Mouse (Mus musculus): ENCODE data around the gene Slc10a3. TPM values are rescaled to one million over a fixed set of nuclear protein-coding genes. Genes with fewer than 3 reads are reported as not detected.

The Slc10a3 gene
- 8.8 TPM for polyA plus RNA-seq (2014; fragmentation: Illumina TruSeq; extraction: RNeasy Lipid Tissue Mini Kit (QIAGEN cat#74804); ENCODE audit: insufficient read depth, low read depth, low replicate concordance)

DNA sequence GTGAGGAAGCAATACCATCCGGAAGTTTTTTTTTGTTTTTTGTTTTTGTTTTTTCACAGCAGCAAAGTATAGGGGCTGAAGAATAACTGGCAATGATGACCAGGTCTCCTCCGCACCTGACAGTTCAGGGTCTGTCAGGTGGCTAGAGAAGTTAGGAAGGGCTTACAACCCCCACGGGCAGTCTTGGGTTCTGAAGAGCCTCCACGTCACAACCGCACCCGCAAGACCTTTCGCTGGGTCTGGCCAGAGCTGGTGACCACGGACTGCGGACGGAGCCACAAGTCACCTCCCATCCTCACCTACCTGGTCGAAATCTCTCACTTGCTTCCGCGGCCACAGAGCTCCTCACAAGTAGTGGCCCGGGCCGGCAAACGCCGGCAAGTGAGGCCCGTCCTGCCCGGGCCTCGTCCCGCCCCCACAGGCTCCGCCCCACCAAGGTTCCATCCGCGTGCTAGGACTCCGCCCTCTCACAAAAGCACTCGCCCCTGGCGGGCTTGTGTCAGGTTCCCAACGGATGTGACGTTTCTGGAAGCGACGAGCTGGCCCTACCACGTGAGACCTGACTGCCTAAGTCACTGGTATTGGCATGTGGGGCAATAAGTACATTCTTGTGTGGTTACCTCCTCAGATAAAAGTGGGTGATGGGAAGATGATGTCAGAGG, at the start of gene Slc10a3, which contains the start of gene Ubl4a:
Gene Slc10a3, minus strand, starts transcription at position 462 of the 662 bp plus-strand sequence.
Gene Ubl4a, minus strand, starts transcription at position 331 of the 662 bp plus-strand sequence.

DNA sequence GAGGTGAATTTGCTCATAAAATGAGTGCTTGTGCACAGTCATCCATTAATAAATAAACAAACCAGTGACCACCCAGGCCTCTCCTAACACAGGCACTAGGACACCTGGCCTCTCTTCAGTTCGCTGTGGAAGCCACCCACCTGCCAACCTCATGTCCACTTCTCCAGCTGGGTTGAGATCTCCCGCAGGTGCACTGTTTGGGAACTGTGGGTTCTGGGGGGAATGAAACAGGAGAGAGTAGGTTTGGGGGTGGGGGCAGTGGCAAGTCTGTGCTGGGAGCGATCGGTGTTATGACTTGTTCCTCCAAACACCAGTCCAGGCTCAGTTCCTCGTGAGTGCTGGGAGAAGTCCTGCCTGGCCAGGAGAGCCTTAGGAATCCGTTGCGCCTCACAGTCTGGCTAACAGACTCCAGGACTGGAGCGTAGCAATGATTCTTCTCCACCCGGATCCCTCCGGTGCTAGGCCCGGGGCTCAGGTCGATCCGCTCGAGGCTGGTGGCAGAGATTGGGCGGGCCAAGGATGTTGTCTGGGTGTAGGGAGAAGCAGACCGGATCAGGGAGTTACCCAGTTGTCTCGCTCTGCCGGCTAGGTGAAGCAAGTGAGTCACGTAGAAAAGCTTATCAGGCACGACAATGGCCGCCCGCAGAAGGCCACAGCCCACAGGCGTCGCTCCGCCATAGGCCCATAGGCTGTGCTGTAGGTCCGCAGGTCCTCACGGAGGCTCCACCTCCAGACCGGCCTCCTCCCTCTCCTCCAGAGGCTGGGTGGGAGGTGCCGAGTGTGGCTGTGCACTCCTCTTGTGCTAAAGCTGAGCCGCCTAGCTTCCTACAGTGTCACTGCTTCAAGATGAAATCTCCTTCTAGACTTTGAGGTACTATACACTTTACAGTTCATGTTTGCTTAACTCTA, 19.6 kb upstream of the Slc10a3 start, which contains the start of the genes Fam3a and Ikbkg:
Gene Fam3a, minus strand, starts transcription at position 738 of the 909 bp plus-strand sequence.
Gene Ikbkg, plus strand, starts transcription at position 756 of the 909 bp plus-strand sequence.

DNA sequence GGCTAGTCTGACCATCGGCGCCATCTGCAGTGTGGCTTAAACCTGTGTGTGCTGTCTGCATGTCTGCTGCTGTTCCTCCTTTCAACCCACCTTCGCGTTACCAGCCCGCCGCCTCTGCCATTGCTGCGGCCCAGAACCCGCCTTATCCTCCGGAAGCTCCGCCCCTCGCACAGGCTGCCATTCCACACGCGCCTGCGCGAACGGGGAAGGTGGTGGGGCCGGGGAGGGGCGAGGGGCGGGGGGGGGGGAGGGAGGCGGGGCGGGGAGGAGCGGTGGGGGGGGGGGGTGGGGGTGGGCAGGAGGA, 19.7 kb downstream of the Slc10a3 start, which contains the start of gene Lage3:
Gene Lage3, minus strand, starts transcription at position 152 of the 304 bp plus-strand sequence.

DNA sequence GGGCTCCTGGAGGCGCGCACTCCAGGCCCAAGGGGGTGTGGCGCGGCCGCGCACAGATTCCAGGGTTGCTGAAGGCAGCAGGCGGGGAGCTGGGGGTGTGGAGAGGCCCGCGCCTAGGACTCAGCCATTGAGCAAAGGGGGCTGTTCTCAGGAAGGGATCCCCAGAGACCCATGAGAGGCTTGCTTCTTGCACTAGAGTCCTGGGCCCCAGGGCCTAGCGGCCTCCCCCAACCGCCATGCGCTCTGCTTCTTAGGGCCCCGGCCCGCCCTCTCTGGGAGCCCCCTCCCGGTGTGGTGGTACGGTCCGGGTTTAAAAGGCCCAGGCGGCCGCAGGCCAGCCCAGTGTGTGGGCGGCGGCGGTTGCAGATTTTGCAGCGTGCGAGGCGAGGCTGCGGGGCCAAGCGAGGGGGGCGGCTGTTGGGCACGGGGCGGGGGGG, 44.4 kb downstream of the Slc10a3 start, which contains the start of gene Plxna3:
Gene Plxna3, plus strand, starts transcription at position 342 of the 437 bp plus-strand sequence.

Other genes with a start within 250 kb of the Slc10a3 start
- not detected for gene Opn1mw, start 245.9 kb downstream of the Slc10a3 start, polyA plus RNA-seq (2014; fragmentation: Illumina TruSeq; extraction: RNeasy Lipid Tissue Mini Kit (QIAGEN cat#74804); ENCODE audit: insufficient read depth, low read depth, low replicate concordance)
- 9.3 TPM for gene Mecp2, start 238.0 kb downstream of the Slc10a3 start, polyA plus RNA-seq (2014; fragmentation: Illumina TruSeq; extraction: RNeasy Lipid Tissue Mini Kit (QIAGEN cat#74804); ENCODE audit: insufficient read depth, low read depth, low replicate concordance)
- gene Tex28, start 205.5 kb downstream of the Slc10a3 start, polyA plus RNA-seq (2014; fragmentation: Illumina TruSeq; extraction: RNeasy Lipid Tissue Mini Kit (QIAGEN cat#74804); ENCODE audit: insufficient read depth, low read depth, low replicate concordance), result not detected
- 0.09 TPM for gene Tktl1, start 196.1 kb downstream of the Slc10a3 start, polyA plus RNA-seq (2014; fragmentation: Illumina TruSeq; extraction: RNeasy Lipid Tissue Mini Kit (QIAGEN cat#74804); ENCODE audit: insufficient read depth, low read depth, low replicate concordance)
- gene Flna, start 123.5 kb downstream of the Slc10a3 start, polyA plus RNA-seq (2014; fragmentation: Illumina TruSeq; extraction: RNeasy Lipid Tissue Mini Kit (QIAGEN cat#74804); ENCODE audit: insufficient read depth, low read depth, low replicate concordance), result 210 TPM
- gene Emd, start 118.7 kb downstream of the Slc10a3 start, polyA plus RNA-seq (2014; fragmentation: Illumina TruSeq; extraction: RNeasy Lipid Tissue Mini Kit (QIAGEN cat#74804); ENCODE audit: insufficient read depth, low read depth, low replicate concordance), result 61.8 TPM
- gene Rpl10, start 102.5 kb downstream of the Slc10a3 start, polyA plus RNA-seq (2014; fragmentation: Illumina TruSeq; extraction: RNeasy Lipid Tissue Mini Kit (QIAGEN cat#74804); ENCODE audit: insufficient read depth, low read depth, low replicate concordance), result 1,975 TPM
- gene Taz, start 91.4 kb downstream of the Slc10a3 start, polyA plus RNA-seq (2014; fragmentation: Illumina TruSeq; extraction: RNeasy Lipid Tissue Mini Kit (QIAGEN cat#74804); ENCODE audit: insufficient read depth, low read depth, low replicate concordance), result 54.8 TPM
- gene Dnase1l1, start 91.0 kb downstream of the Slc10a3 start, polyA plus RNA-seq (2014; fragmentation: Illumina TruSeq; extraction: RNeasy Lipid Tissue Mini Kit (QIAGEN cat#74804); ENCODE audit: insufficient read depth, low read depth, low replicate concordance), result 29.0 TPM
- 155 TPM for gene Atp6ap1, start 76.3 kb downstream of the Slc10a3 start, polyA plus RNA-seq (2014; fragmentation: Illumina TruSeq; extraction: RNeasy Lipid Tissue Mini Kit (QIAGEN cat#74804); ENCODE audit: insufficient read depth, low read depth, low replicate concordance)
- gene Gdi1, start 68.4 kb downstream of the Slc10a3 start, polyA plus RNA-seq (2014; fragmentation: Illumina TruSeq; extraction: RNeasy Lipid Tissue Mini Kit (QIAGEN cat#74804); ENCODE audit: insufficient read depth, low read depth, low replicate concordance), result 80.2 TPM
- 41.4 TPM for gene Fam50a, start 60.3 kb downstream of the Slc10a3 start, polyA plus RNA-seq (2014; fragmentation: Illumina TruSeq; extraction: RNeasy Lipid Tissue Mini Kit (QIAGEN cat#74804); ENCODE audit: insufficient read depth, low read depth, low replicate concordance)
- 1.3 TPM for gene Plxna3, start 44.3 kb downstream of the Slc10a3 start, polyA plus RNA-seq (2014; fragmentation: Illumina TruSeq; extraction: RNeasy Lipid Tissue Mini Kit (QIAGEN cat#74804); ENCODE audit: insufficient read depth, low read depth, low replicate concordance)
- 52.2 TPM for gene Lage3, start 19.7 kb downstream of the Slc10a3 start, polyA plus RNA-seq (2014; fragmentation: Illumina TruSeq; extraction: RNeasy Lipid Tissue Mini Kit (QIAGEN cat#74804); ENCODE audit: insufficient read depth, low read depth, low replicate concordance)
- gene Ubl4a, start 131 bp downstream of the Slc10a3 start, polyA plus RNA-seq (2014; fragmentation: Illumina TruSeq; extraction: RNeasy Lipid Tissue Mini Kit (QIAGEN cat#74804); ENCODE audit: insufficient read depth, low read depth, low replicate concordance), result 26.9 TPM
- gene Fam3a, start 19.9 kb upstream of the Slc10a3 start, polyA plus RNA-seq (2014; fragmentation: Illumina TruSeq; extraction: RNeasy Lipid Tissue Mini Kit (QIAGEN cat#74804); ENCODE audit: insufficient read depth, low read depth, low replicate concordance), result 24.6 TPM
- gene Ikbkg, start 19.9 kb upstream of the Slc10a3 start, polyA plus RNA-seq (2014; fragmentation: Illumina TruSeq; extraction: RNeasy Lipid Tissue Mini Kit (QIAGEN cat#74804); ENCODE audit: insufficient read depth, low read depth, low replicate concordance), result 11.7 TPM
- gene G6pdx, start 55.8 kb upstream of the Slc10a3 start, polyA plus RNA-seq (2014; fragmentation: Illumina TruSeq; extraction: RNeasy Lipid Tissue Mini Kit (QIAGEN cat#74804); ENCODE audit: insufficient read depth, low read depth, low replicate concordance), result 20.4 TPM
- gene Gm6880, start 108.0 kb upstream of the Slc10a3 start, polyA plus RNA-seq (2014; fragmentation: Illumina TruSeq; extraction: RNeasy Lipid Tissue Mini Kit (QIAGEN cat#74804); ENCODE audit: insufficient read depth, low read depth, low replicate concordance), result not detected
- not detected for gene Olfr1326-ps1, start 201.5 kb upstream of the Slc10a3 start, polyA plus RNA-seq (2014; fragmentation: Illumina TruSeq; extraction: RNeasy Lipid Tissue Mini Kit (QIAGEN cat#74804); ENCODE audit: insufficient read depth, low read depth, low replicate concordance)
- not detected for gene Olfr1325, start 219.3 kb upstream of the Slc10a3 start, polyA plus RNA-seq (2014; fragmentation: Illumina TruSeq; extraction: RNeasy Lipid Tissue Mini Kit (QIAGEN cat#74804); ENCODE audit: insufficient read depth, low read depth, low replicate concordance)

All from lung, adult 10 weeks (tissue).